ENCODE assay signal across 19 mouse cellular contexts in genomic region chr2:103584093-103584492, GRCm38 (mm10). TPM values are rescaled to one million over a fixed set of nuclear protein-coding genes. Genes with fewer than 3 reads are reported as not detected.
A peak's percentile ranks its signal among the peaks of the same experiment; 100 is the strongest.
DNase-seq lines count a peak whose midpoint lies in the region; ATAC-seq lines count a peak whose summit lies in the region.
"Had no signal": no experiment of that assay in that cellular context is flagged by ENCODE, and none has a peak within 500 bp of the region (broad histone marks: within the 10 kb centered on the region; RNA-seq: fewer than 3 reads in every experiment).

No protein-coding gene starts in this region.

- H3K36me3 ChIP-seq in kidney, embryonic 15.5 days = no peaks in the 10 kb centered on the region
- H3K36me3 ChIP-seq in liver, embryonic 12.5 days = no peaks in the 10 kb centered on the region
- no peaks in the 10 kb centered on the region for H3K36me3 ChIP-seq in hindbrain, embryonic 13.5 days
- H3K36me3 ChIP-seq: limb, embryonic 13.5 days had no signal

- no peak overlapping the region for H3K9ac ChIP-seq in kidney, embryonic 15.5 days
- H3K9ac ChIP-seq in liver, embryonic 12.5 days = peak overlapping the region; percentile 39; the same call in 1 of the 2 replicates
- no peak overlapping the region for H3K9ac ChIP-seq in hindbrain, embryonic 13.5 days
- H3K9ac ChIP-seq: forebrain, embryonic 13.5 days; limb, embryonic 13.5 days had no signal

- H3K27ac ChIP-seq in kidney, embryonic 15.5 days = no peak overlapping the region
- H3K27ac ChIP-seq in liver, embryonic 12.5 days = peak overlapping the region; percentile 84
- H3K27ac ChIP-seq in hindbrain, embryonic 13.5 days = no peak overlapping the region
- H3K27ac ChIP-seq: forebrain, embryonic 13.5 days; limb, embryonic 13.5 days had no signal

- no peaks in the 10 kb centered on the region for H3K27me3 ChIP-seq in kidney, embryonic 15.5 days
- no peaks in the 10 kb centered on the region for H3K27me3 ChIP-seq in liver, embryonic 12.5 days (replicated peaks)
- no peaks in the 10 kb centered on the region for H3K27me3 ChIP-seq in hindbrain, embryonic 13.5 days
- H3K27me3 ChIP-seq: forebrain, embryonic 13.5 days; limb, embryonic 13.5 days; Patski had no signal

- 0 out of 2 replicates have a peak, but pooled peaks have one; percentile 40 for ATAC-seq in kidney, embryonic 15.5 days (replicated peaks; ENCODE audit: low FRiP score)
- ATAC-seq in liver, embryonic 12.5 days = peak; percentile 99
- ATAC-seq in megakaryocyte progenitor cell, adult 5-6 weeks (replicated peaks; ENCODE audit: poor library complexity) = peak; percentile 88
- no peak for ATAC-seq in hindbrain, embryonic 13.5 days (ENCODE audit: low FRiP score)
- ATAC-seq: forebrain, embryonic 13.5 days; Patski had no signal

- DNase-seq in kidney, postnatal 36 days = no peak
- peak; percentile 36 for DNase-seq in c-Kit-negative CD71-positive TER-119-positive erythroid progenitor cells, embryonic 14.5 days (ENCODE audit: low read depth, low spot score)
- no peak for DNase-seq in frontal cortex, postnatal 10 days (ENCODE audit: low spot score in 2 of 2)
- no peak for DNase-seq in embryo, embryonic 9.5 days (ENCODE audit: extremely low spot score)
- DNase-seq: cerebellum, adult 11-12 months; cerebellum, postnatal 14 days; gastrocnemius, postnatal 10 days; heart, adult 11 months; kidney, adult 9 months; kidney, postnatal 4 days; right cerebral cortex, postnatal 4 days; thymus, postnatal 36 days had no signal

- no peak overlapping the region for H3K4me2 ChIP-seq in kidney, embryonic 15.5 days
- peak overlapping the region; percentile 52 for H3K4me2 ChIP-seq in liver, embryonic 12.5 days
- no peak overlapping the region for H3K4me2 ChIP-seq in hindbrain, embryonic 13.5 days
- H3K4me2 ChIP-seq: forebrain, embryonic 13.5 days; limb, embryonic 13.5 days had no signal

- H3K4me3 ChIP-seq in kidney, embryonic 15.5 days (replicated peaks) = no peak overlapping the region
- no peak overlapping the region for H3K4me3 ChIP-seq in liver, embryonic 12.5 days
- no peak overlapping the region for H3K4me3 ChIP-seq in hindbrain, embryonic 13.5 days
- H3K4me3 ChIP-seq: forebrain, embryonic 13.5 days; limb, embryonic 13.5 days had no signal

- H3K4me1 ChIP-seq in kidney, embryonic 15.5 days = peaks cover 42% of the 10 kb centered on the region
- peaks cover 72% of the 10 kb centered on the region for H3K4me1 ChIP-seq in liver, embryonic 12.5 days
- H3K4me1 ChIP-seq in hindbrain, embryonic 13.5 days (replicated peaks) = peaks cover 41% of the 10 kb centered on the region

- no peaks in the 10 kb centered on the region for H3K9me3 ChIP-seq in kidney, embryonic 15.5 days (replicated peaks)
- H3K9me3 ChIP-seq in liver, embryonic 12.5 days (replicated peaks) = no peaks in the 10 kb centered on the region
- H3K9me3 ChIP-seq in hindbrain, embryonic 13.5 days = no peaks in the 10 kb centered on the region
- H3K9me3 ChIP-seq: forebrain, embryonic 13.5 days; limb, embryonic 13.5 days had no signal

RNA-seq across cellular contexts. Expression of gene Abtb2, which starts 18.0 kb away (rescaled TPM):
- polyA plus RNA-seq in kidney, embryonic 15.5 days (2015; fragmentation: Nextera tagmentation; extraction: Ambion mirVana) = 7.7 and 8.4 TPM in 2 replicates
- 4.1 and 4.5 TPM in 2 replicates for polyA plus RNA-seq in liver, embryonic 12.5 days (2016; fragmentation: Nextera tagmentation; extraction: Ambion mirVana)
- 0.10 and 0.44 TPM in 2 replicates for total RNA-seq in megakaryocyte progenitor cell, adult 5-6 weeks (2015)
- total RNA-seq in megakaryocyte progenitor cell, adult 5-6 weeks (2017) = 0.24 and 0.54 TPM in 2 replicates
- polyA plus RNA-seq in hindbrain, embryonic 13.5 days (2015; fragmentation: Nextera tagmentation; extraction: Ambion mirVana) = 10.9 and 13.1 TPM in 2 replicates
